Mouse (Mus musculus): ENCODE measurements around the gene Gle1.

Gene Gle1

DNA sequence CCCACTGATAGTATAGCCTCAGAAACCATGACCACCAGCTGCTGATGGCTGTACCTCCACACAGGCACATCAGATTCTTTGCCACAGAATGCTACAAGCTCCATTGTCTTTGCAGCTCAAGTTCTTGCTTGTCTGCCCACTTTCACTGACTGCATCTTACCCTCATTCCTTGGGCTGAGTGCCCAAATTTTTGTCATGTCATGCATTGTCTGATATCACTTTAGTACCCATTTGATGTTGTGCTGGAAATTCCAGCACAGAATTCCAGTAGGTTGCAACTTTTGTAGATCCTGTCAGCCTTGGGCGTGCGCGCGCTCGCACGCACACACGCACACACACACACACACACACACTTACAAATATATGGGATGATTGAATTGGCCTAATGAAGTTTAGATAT lies 26.0 kb downstream of the Gle1 start:
- in situ Hi-C loops (cut with MboI; ENCODE audit: unreplicated experiment in 2 of 2) = no loop called here

DNA sequence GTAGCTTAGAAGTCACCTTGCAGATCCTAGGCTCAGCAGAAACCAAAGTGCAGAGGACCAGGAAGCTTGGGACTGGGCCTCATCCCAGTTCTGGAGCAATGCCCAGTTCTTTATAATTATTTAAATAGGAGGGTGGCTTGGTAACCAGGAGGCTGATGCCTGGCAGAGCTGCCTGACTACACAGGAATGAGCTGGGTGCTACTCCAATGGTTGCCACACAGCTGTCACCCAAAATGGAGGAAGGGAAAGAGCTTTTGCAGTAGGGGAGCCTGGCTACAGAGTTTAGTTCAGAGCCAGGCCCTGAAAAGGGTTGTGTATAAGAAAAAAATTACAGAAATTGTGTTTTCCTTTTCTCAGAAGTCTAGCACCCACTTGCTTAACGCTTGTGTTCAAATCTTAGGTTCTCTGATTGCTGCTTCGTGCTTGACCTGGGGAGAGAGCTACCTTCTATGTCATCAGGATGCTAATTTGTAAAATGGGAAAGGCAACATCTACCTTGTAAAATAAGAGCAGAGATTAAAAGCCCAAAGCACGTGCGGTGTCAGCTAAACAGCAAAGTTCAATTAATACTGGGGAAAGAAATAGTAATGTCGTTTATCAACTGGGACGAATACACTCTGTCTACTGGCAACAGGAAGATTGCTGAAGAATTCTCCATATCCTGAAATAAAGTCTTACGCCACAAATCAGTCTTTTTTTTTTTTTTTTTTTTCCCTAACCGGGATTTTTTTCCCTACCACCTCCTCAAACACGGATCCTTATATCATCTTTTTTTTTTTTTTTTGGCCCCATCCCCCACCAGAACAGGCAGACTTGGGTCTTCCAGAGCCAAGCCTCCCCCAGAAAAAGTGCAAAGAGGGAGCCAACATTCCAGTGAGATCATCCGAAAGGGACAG lies 29.4 kb downstream of the Gle1 start:
- in situ Hi-C loops (cut with MboI; ENCODE audit: unreplicated experiment in 2 of 2) = loop anchor here in 1 of 2 experiments (5.0 kb wide), 1 partner anchor 32 kb away; no protein-coding TSS in a partner anchor

GRCm38 (mm10) chr2:29965250-29965843 lies 30.1 kb downstream of the Gle1 start, which contains the start of gene Sptan1:
Gene Sptan1 (plus strand): TSS chr2:29965560.
- in situ Hi-C loops (cut with MboI; ENCODE audit: unreplicated experiment in 2 of 2) = loop anchor here in 1 of 2 experiments (5.0 kb wide), 1 partner anchor 33 kb away; no protein-coding TSS in a partner anchor

- in situ Hi-C loops (cut with MboI; ENCODE audit: unreplicated experiment in 2 of 2) = loop anchor here in 1 of 2 experiments (5.0 kb wide), 1 partner anchor 34 kb away; no protein-coding TSS in a partner anchor
These were observed 30.7 kb downstream of the Gle1 start for GRCm38 (mm10) chr2:29965906-29966305.

GRCm38 (mm10) chr2:29966826-29967225 lies 31.6 kb downstream of the Gle1 start:
- in situ Hi-C loops (cut with MboI; ENCODE audit: unreplicated experiment in 2 of 2) = loop anchor here in 1 of 2 experiments (5.0 kb wide), 1 partner anchor 35 kb away; no protein-coding TSS in a partner anchor

- in situ Hi-C loops (cut with MboI; ENCODE audit: unreplicated experiment in 2 of 2) = loop anchor here in 1 of 2 experiments (5.0 kb wide), 1 partner anchor 35 kb away; no protein-coding TSS in a partner anchor
These were observed 32.5 kb downstream of the Gle1 start for GRCm38 (mm10) chr2:29967768-29968167.

GRCm38 (mm10) chr2:29968638-29969037 lies 33.4 kb downstream of the Gle1 start:
- in situ Hi-C loops (cut with MboI; ENCODE audit: unreplicated experiment in 2 of 2) = loop anchor here in 1 of 2 experiments (5.0 kb wide), 1 partner anchor 36 kb away; no protein-coding TSS in a partner anchor

GRCm38 (mm10) chr2:29971838-29972635 lies 36.8 kb downstream of the Gle1 start:
- in situ Hi-C loops (cut with MboI; ENCODE audit: unreplicated experiment in 2 of 2) = no loop called here

- in situ Hi-C loops (cut with MboI; ENCODE audit: unreplicated experiment in 2 of 2) = no loop called here
These were observed 38.3 kb downstream of the Gle1 start for GRCm38 (mm10) chr2:29973525-29973924.

DNA sequence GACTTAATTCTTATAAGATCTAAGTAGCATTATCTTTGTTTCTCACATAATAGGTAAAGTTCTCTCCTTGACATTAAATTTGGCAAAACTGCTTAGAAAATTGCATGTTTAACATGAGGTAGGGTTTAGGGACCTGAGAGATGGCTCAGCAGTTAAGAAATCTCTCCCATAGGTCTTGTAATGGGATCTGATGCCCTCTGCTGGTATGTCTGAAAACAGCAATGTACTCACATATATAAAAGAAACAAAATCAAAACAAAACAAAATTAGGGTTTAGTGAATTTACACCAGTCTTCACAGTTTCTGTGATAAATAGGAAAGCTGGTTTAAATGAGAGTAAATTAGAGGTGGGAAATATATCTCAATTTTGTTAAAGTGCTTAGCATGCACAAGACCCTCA lies 42.1 kb downstream of the Gle1 start:
- in situ Hi-C loops (cut with MboI; ENCODE audit: unreplicated experiment in 2 of 2) = loop anchor here (5.0 kb wide), 3 partner anchors 105 to 210 kb away; no protein-coding TSS in a partner anchor

GRCm38 (mm10) chr2:29980661-29981060 lies 45.4 kb downstream of the Gle1 start:
- in situ Hi-C loops (cut with MboI; ENCODE audit: unreplicated experiment in 2 of 2) = no loop called here

GRCm38 (mm10) chr2:29991962-29992361 lies 56.7 kb downstream of the Gle1 start:
- in situ Hi-C loops (cut with MboI; ENCODE audit: unreplicated experiment in 2 of 2) = no loop called here

GRCm38 (mm10) chr2:30009101-30009500 lies 73.9 kb downstream of the Gle1 start:
- in situ Hi-C loops (cut with MboI; ENCODE audit: unreplicated experiment in 2 of 2) = loop anchor here (10.0 to 25.0 kb wide), 4 partner anchors 844 to 1978 kb away; no protein-coding TSS in a partner anchor
